Mouse (Mus musculus) bone marrow macrophage, adult 2 months (primary cell): ENCODE measurements around the gene Eps8.

Source experiments
- CTCF ChIP-seq: IDR thresholded peaks from 2 replicates; pipeline ENCODE4 v1.5.1; 2012; ENCODE audit warnings: low read depth, mild to moderate bottlenecking, low read length, moderate library complexity
- POLR2A ChIP-seq: IDR thresholded peaks from 2 replicates; pipeline ENCODE4 v1.6.1; 2012; ENCODE audit warnings: mild to moderate bottlenecking, low read depth, low read length, borderline replicate concordance

- TF ChIP-seq POLR2A (no peak), CTCF (no peak)
These were observed 16.1 kb upstream of the Eps8 start for GRCm38 (mm10) chr6:137670820-137671219.
